Mouse (Mus musculus): ENCODE measurements around the gene Ret. TPM values are rescaled to one million over a fixed set of nuclear protein-coding genes. Genes with fewer than 3 reads are reported as not detected.

The Ret gene
- polyA plus RNA-seq (2015; fragmentation: Nextera tagmentation; extraction: Ambion mirVana): 15.1 and 16.7 TPM in 2 replicates

DNA sequence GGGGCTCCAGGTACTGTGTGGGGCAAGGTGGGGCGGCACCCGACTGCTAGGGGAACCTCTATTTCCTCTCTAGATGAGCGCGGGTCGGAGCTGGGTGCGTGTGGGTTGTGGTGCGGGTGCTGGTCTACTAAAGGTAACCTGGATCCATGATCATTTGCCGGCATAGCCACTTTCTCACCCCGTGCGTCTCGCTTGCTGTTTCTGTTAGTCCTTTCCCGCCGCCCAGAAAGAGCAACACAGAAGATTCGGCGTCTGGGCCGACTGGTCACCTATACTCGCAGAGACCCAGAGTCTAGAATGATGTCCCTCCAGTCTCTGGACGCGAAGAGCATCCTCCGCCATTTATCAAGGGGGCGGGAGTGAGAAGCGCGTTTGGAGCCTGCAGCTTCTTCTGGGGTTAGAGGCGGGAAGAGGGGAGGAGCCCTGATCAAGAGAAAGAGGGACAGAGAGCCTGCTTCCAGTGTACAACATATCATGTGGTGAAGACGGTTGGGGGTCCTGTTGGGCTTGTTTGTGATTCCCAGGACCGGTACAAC lies at the start of gene Ret:
Gene Ret (minus strand): TSS at position 279 of the 536 bp plus-strand sequence.
- 0% methylated on average over 26 of the region's 26 CpGs for WGBS
- peak within 1 kb of the TSS; percentile 71 for H3K4me3 ChIP-seq (ENCODE audit: low read length)
- ATAC-seq (ENCODE audit: low FRiP score, low TSS enrichment): no peak
- H3K4me2 ChIP-seq (replicated peaks; ENCODE audit: low read depth, low read length): peak within 1 kb of the TSS; percentile 99
- peaks cover 9% of the 10 kb centered on the region for H3K4me1 ChIP-seq (ENCODE audit: insufficient read depth, low read length)
- peaks cover 55% of the 10 kb centered on the region for H3K27me3 ChIP-seq (ENCODE audit: insufficient read depth, low read length)
- no peaks in the 10 kb centered on the region for H3K9me3 ChIP-seq (ENCODE audit: low read length)
- no peak within 1 kb of the TSS for H3K27ac ChIP-seq (ENCODE audit: low read length)
- peak within 1 kb of the TSS; percentile 57 for H3K9ac ChIP-seq (replicated peaks; ENCODE audit: low read length)
- no peaks in the 10 kb centered on the region for H3K36me3 ChIP-seq (ENCODE audit: insufficient read depth, low read length)

DNA sequence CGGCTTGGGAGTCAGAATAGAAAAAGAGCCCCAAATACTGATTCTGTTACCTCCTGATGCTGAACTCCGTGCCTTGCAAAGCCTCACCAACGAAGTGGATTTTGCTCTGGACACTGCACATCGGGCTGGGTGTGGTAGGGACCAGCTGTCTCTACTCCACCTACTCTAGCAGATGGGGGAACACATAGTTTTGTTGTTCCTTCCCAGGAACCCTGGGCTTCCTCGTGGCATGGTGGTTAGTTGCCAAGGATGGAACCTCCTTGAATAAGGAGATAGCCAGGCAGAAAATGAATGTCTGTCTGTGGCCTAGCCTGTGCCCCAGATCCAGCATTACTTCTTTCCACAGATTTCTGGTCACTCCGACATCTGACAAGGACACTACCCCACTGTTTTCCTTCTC lies 49.6 kb upstream of the Ret start:
- Histone ChIP-seq H3K4me3 (ENCODE audit: low read length) (no peak overlapping the region), H3K9me3 (ENCODE audit: low read length) (no peaks in the 10 kb centered on the region), H3K4me1 (ENCODE audit: insufficient read depth, low read length) (no peaks in the 10 kb centered on the region), H3K36me3 (ENCODE audit: insufficient read depth, low read length) (no peaks in the 10 kb centered on the region), H3K9ac (replicated peaks; ENCODE audit: low read length) (no peak overlapping the region), H3K4me2 (replicated peaks; ENCODE audit: low read depth, low read length) (no peak overlapping the region), H3K27me3 (ENCODE audit: insufficient read depth, low read length) (no peaks in the 10 kb centered on the region), H3K27ac (ENCODE audit: low read length) (no peak overlapping the region)
- ATAC-seq (ENCODE audit: low FRiP score, low TSS enrichment): no peak
- WGBS: 84% methylated on average over 6 of the region's 6 CpGs

DNA sequence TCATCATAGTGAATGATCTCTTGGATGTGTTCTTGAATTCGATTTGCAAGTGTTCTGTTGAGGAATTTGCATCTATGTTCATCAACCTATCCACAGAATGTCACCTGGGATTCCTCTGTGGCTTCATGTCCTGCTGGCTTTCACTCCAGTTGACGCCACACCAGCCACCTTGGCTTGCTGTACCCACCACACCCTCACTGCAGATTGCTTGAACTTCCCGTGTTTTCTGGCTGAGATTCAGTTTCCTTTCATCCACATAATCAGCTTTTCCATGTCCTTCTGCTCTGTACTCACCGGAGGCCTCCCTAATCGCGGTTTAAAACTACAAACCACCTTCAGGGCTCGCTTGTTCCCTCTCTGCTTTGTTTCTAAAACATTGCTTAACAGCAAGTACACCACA lies 46.6 kb upstream of the Ret start:
- WGBS: 79% methylated on average over 7 of the region's 7 CpGs
- Histone ChIP-seq H3K4me3 (ENCODE audit: low read length) (no peak overlapping the region), H3K4me1 (ENCODE audit: insufficient read depth, low read length) (no peaks in the 10 kb centered on the region), H3K27ac (ENCODE audit: low read length) (no peak overlapping the region), H3K27me3 (ENCODE audit: insufficient read depth, low read length) (no peaks in the 10 kb centered on the region), H3K36me3 (ENCODE audit: insufficient read depth, low read length) (no peaks in the 10 kb centered on the region), H3K9ac (replicated peaks; ENCODE audit: low read length) (no peak overlapping the region), H3K9me3 (ENCODE audit: low read length) (no peaks in the 10 kb centered on the region), H3K4me2 (replicated peaks; ENCODE audit: low read depth, low read length) (no peak overlapping the region)
- no peak for ATAC-seq (ENCODE audit: low FRiP score, low TSS enrichment)

DNA sequence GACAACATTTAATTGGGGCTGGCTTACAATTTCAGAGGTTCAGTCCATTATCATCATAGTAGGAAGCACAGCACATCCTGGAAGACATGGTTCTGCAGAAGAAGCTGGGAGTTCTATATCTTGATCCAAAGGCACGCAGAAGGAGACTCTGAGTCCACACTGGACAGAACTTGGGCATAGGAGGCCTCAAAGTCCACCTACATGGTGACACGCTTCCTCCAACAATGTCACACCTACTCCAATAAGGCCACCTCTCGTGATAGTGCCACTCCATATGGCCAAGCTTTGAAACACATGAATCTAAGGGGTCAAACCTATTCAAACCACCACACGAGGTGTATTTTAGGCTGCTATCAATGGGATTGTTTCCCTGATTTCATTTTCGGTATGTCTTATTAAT lies 45.4 kb upstream of the Ret start:
- no peak overlapping the region for H3K4me3 ChIP-seq (ENCODE audit: low read length)
- no peaks in the 10 kb centered on the region for H3K27me3 ChIP-seq (ENCODE audit: insufficient read depth, low read length)
- no peak overlapping the region for H3K9ac ChIP-seq (replicated peaks; ENCODE audit: low read length)
- ATAC-seq (ENCODE audit: low FRiP score, low TSS enrichment): no peak
- H3K27ac ChIP-seq (ENCODE audit: low read length): no peak overlapping the region
- no peaks in the 10 kb centered on the region for H3K36me3 ChIP-seq (ENCODE audit: insufficient read depth, low read length)
- WGBS: 85% methylated on average over 5 of the region's 5 CpGs
- no peak overlapping the region for H3K4me2 ChIP-seq (replicated peaks; ENCODE audit: low read depth, low read length)
- no peaks in the 10 kb centered on the region for H3K4me1 ChIP-seq (ENCODE audit: insufficient read depth, low read length)
- H3K9me3 ChIP-seq (ENCODE audit: low read length): no peaks in the 10 kb centered on the region

DNA sequence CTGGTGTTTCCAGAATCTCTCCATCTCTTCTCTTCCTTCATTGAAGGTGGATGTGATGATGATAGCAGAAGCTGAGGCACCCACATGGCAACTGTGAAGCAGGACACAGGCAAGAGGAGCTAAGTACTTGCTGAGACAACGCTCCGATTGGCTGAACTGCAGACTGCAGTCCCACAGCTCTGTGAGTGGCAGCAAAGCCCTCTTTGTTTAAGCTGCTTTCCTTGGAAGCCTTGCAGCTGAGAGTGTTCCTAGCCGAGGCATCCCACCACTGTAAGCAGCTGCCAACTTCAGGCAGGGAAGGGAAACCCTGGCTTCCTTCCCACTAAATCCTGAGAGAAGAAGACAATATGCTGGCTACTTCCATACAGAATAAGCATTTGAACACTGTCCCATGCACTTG lies 28.6 kb upstream of the Ret start:
- Histone ChIP-seq H3K9ac (replicated peaks; ENCODE audit: low read length) (no peak overlapping the region), H3K27ac (ENCODE audit: low read length) (no peak overlapping the region), H3K4me3 (ENCODE audit: low read length) (no peak overlapping the region), H3K4me1 (ENCODE audit: insufficient read depth, low read length) (no peaks in the 10 kb centered on the region), H3K27me3 (ENCODE audit: insufficient read depth, low read length) (no peaks in the 10 kb centered on the region), H3K9me3 (ENCODE audit: low read length) (no peaks in the 10 kb centered on the region), H3K36me3 (ENCODE audit: insufficient read depth, low read length) (no peaks in the 10 kb centered on the region), H3K4me2 (replicated peaks; ENCODE audit: low read depth, low read length) (no peak overlapping the region)
- no peak; the same call in 1 of the 2 replicates for ATAC-seq (ENCODE audit: low FRiP score, low TSS enrichment)
- 37% methylated on average over 3 of the region's 3 CpGs for WGBS

DNA sequence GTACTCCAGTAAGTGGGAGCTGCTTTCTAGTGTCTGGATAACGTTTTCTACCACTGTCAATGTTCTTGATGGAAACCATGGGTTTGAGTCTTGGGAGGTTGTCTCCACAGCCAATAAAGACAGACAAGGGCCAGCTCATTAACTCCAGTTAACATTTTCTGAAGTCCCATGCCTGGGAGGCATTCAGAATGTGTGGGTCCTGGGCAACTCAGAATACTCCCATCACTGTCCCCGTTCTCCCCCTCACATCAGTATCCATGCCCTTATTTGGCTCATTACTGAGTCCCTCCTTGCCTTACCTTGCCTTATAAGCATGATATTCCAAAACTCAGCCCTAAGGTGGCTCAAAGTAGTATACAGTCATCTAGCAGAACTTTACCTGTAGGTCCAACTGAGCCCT lies 25.0 kb upstream of the Ret start:
- H3K36me3 ChIP-seq (ENCODE audit: insufficient read depth, low read length): no peaks in the 10 kb centered on the region
- H3K4me3 ChIP-seq (ENCODE audit: low read length): no peak overlapping the region
- no peaks in the 10 kb centered on the region for H3K4me1 ChIP-seq (ENCODE audit: insufficient read depth, low read length)
- H3K9me3 ChIP-seq (ENCODE audit: low read length): no peaks in the 10 kb centered on the region
- 77% methylated on average over 2 of the region's 2 CpGs for WGBS
- H3K27me3 ChIP-seq (ENCODE audit: insufficient read depth, low read length): no peaks in the 10 kb centered on the region
- ATAC-seq (ENCODE audit: low FRiP score, low TSS enrichment): no peak
- H3K9ac ChIP-seq (replicated peaks; ENCODE audit: low read length): no peak overlapping the region
- H3K27ac ChIP-seq (ENCODE audit: low read length): no peak overlapping the region
- no peak overlapping the region for H3K4me2 ChIP-seq (replicated peaks; ENCODE audit: low read depth, low read length)

DNA sequence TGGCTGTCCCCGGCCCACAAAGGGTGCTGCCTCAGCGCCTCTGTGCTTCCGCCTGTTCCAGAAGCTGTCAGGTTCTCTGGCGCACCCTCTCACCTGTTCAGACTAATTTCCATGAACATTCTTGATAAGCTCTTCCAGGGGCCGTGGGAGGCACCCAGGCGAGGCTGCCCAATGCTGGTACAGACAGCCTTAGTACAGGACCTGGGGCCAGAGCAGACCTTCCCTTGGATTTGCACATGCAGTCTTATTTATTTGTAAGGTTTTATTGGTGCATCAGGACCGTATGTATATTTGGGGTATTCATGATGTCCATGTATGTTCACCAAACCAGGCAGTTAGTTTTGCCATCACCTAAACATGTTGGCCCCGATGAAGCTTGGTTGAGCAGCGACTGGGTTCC lies 18.2 kb upstream of the Ret start:
- Histone ChIP-seq H3K4me2 (replicated peaks; ENCODE audit: low read depth, low read length) (no peak overlapping the region), H3K4me3 (ENCODE audit: low read length) (no peak overlapping the region), H3K27me3 (ENCODE audit: insufficient read depth, low read length) (no peaks in the 10 kb centered on the region), H3K36me3 (ENCODE audit: insufficient read depth, low read length) (no peaks in the 10 kb centered on the region), H3K9ac (replicated peaks; ENCODE audit: low read length) (no peak overlapping the region), H3K27ac (ENCODE audit: low read length) (no peak overlapping the region), H3K4me1 (ENCODE audit: insufficient read depth, low read length) (no peaks in the 10 kb centered on the region), H3K9me3 (ENCODE audit: low read length) (no peaks in the 10 kb centered on the region)
- WGBS: 90% methylated on average over 7 of the region's 9 CpGs
- no peak for ATAC-seq (ENCODE audit: low FRiP score, low TSS enrichment)

DNA sequence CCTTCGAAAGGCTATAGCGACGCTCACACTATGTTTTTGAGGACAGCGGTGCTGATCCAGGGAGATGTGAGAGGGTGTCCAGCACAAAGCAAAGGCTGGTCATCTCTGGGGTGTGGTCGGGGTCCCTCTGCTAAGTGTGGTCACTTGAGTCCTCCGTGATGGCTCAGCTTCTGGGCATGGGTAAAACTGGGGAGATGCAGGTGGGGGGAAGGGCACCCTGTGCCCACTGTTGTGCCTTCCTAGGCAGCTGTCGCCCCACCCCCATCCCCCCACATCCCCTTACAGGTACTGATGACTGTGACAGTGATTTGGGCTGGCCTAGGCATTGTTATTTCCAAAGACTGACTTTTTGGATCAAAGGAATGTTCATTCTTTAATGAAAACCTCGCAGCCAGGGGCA lies 10.8 kb upstream of the Ret start:
- Histone ChIP-seq H3K4me2 (replicated peaks; ENCODE audit: low read depth, low read length) (no peak overlapping the region), H3K9me3 (ENCODE audit: low read length) (no peaks in the 10 kb centered on the region), H3K9ac (replicated peaks; ENCODE audit: low read length) (no peak overlapping the region), H3K4me1 (ENCODE audit: insufficient read depth, low read length) (peaks cover 6% of the 10 kb centered on the region), H3K36me3 (ENCODE audit: insufficient read depth, low read length) (no peaks in the 10 kb centered on the region), H3K4me3 (ENCODE audit: low read length) (no peak overlapping the region), H3K27me3 (ENCODE audit: insufficient read depth, low read length) (no peaks in the 10 kb centered on the region), H3K27ac (ENCODE audit: low read length) (no peak overlapping the region)
- no peak for ATAC-seq (ENCODE audit: low FRiP score, low TSS enrichment)
- 88% methylated on average over 8 of the region's 8 CpGs for WGBS

DNA sequence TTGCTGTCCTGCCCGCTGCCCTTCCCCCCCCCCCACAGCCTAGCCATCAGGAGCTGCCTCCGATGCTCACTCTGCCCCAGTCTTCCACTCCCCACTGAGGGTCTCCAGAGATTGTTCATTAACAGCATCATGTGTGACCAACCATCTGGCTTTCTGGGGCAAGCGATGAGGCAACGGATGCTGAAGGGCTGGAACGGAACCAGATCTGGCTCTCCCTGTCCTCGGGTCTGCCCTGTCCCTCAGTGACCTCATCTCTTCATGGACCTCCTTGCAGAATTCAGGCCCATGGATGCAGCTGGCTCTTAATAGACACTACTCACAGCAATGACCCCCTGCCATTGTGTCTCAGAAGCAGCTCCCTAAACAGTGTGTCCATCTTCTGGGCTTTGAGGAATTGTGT lies 8.9 kb upstream of the Ret start:
- Histone ChIP-seq H3K27ac (ENCODE audit: low read length) (no peak overlapping the region), H3K4me3 (ENCODE audit: low read length) (no peak overlapping the region), H3K4me1 (ENCODE audit: insufficient read depth, low read length) (peaks cover 6% of the 10 kb centered on the region), H3K4me2 (replicated peaks; ENCODE audit: low read depth, low read length) (no peak overlapping the region), H3K36me3 (ENCODE audit: insufficient read depth, low read length) (no peaks in the 10 kb centered on the region), H3K9me3 (ENCODE audit: low read length) (no peaks in the 10 kb centered on the region), H3K27me3 (ENCODE audit: insufficient read depth, low read length) (no peaks in the 10 kb centered on the region), H3K9ac (replicated peaks; ENCODE audit: low read length) (no peak overlapping the region)
- ATAC-seq (ENCODE audit: low FRiP score, low TSS enrichment): no peak
- 79% methylated on average over 6 of the region's 6 CpGs for WGBS

DNA sequence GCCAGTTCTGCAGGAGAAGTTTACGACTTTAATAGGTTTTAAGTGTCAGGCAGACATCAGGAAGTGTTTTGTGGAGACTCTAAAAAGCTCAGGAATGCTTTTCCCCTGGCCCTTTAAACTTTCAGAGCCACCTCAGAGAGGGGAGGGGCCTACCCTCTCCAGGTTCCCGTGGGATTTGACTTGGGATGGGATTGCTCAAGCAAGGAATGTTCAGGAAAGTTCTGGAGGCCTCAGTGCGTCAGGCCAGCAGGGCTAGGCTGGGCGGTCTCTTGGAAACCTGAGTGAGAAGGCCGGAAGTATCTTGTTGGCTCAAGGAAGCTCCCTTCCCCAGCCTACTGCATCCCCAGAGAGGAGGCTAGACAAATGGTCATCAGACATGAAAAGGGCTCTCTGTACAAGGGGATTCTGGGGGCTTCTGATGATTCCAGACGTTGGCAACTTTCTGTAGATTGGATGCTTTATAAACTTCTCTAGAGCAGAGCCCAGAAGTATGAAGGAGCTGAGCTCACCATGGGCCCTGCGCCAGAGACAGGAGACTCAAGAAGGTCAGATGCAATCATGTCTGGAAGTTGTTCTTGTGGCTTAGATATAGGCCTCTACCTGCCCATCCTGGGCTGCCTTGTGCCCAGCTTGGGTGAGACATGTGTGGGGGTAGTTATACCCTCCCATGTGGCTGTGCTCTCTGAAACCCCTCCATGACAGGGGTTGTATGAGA lies 7.8 kb upstream of the Ret start:
- no peaks in the 10 kb centered on the region for H3K36me3 ChIP-seq (ENCODE audit: insufficient read depth, low read length)
- no peaks in the 10 kb centered on the region for H3K9me3 ChIP-seq (ENCODE audit: low read length)
- WGBS: 26% methylated on average over 7 of the region's 7 CpGs
- H3K27ac ChIP-seq (ENCODE audit: low read length): no peak overlapping the region
- ATAC-seq (ENCODE audit: low FRiP score, low TSS enrichment): 0 out of 2 replicates have a peak, but pooled peaks have one; percentile 33
- H3K4me2 ChIP-seq (replicated peaks; ENCODE audit: low read depth, low read length): no peak overlapping the region
- no peak overlapping the region for H3K4me3 ChIP-seq (ENCODE audit: low read length)
- no peaks in the 10 kb centered on the region for H3K27me3 ChIP-seq (ENCODE audit: insufficient read depth, low read length)
- 0 out of 2 replicates have a peak overlapping the region, but pooled peaks have one; percentile 14 for H3K9ac ChIP-seq (replicated peaks; ENCODE audit: low read length)
- peaks cover 6% of the 10 kb centered on the region for H3K4me1 ChIP-seq (ENCODE audit: insufficient read depth, low read length)
